Mouse (Mus musculus): ENCODE data around the gene Zfp512b. TPM values are rescaled to one million over a fixed set of nuclear protein-coding genes. Genes with fewer than 3 reads are reported as not detected.
A peak's percentile ranks its signal among the peaks of the same experiment; 100 is the strongest.

Zfp512b gene
- total RNA-seq (2021): 100 to 1,000 TPM; 112 to 121 TPM
- long read RNA-seq, experiment 1, partial matches to known transcripts: 7 of 19 reads
- long read RNA-seq, experiment 1, other reads (novel, unspliced or antisense): 12 of 19 reads
- long read RNA-seq, experiment 2, partial matches to known transcripts: 7 of 14 reads
- long read RNA-seq, experiment 2, other reads (novel, unspliced or antisense): 7 of 14 reads

DNA sequence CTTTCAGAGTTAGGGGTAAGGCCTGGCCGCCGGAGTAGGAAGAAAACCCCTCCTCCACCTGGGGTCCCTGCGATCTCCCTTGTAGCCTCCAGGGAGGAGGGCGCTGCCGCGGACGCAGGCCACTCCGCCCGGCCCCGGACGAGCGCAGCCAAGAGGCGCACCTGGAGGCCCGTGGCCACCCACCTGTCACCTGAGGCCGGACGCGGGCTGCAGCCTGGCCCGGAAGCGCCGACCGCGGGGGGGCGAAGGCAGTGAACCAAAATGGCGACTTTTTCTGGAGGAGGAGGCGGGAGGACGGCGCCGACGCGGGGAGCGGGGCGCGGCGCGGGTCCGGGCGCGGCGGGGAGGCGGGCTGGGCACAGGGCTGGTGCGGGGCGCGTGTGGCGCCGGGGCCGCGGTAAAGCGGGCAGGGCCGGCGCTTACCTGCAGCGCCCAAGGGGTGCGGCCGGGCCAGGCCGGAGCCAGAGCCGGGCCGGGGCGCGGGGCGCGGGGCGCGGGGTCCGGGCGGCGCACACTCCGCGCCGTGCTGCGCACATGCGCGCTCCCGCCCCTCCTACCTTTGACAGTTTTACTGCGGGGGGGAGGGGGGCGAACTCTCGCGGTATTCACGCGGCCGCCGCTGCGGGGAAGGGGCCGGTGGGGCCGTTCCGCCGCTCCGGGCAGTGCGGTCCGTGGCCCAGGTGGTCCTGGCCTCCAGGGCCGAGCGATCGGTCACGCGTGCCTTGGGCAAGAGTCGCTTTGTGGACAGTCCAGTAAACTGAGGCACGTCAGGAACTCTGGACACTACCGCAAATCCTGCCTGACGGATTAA is at the start of gene Zfp512b:
Gene Zfp512b (minus strand): TSS at position 573 of the 811 bp plus-strand sequence.
- intact Hi-C loops (cut with DNase I): no loop called here
- peak; percentile 68 to 70 for DNase-seq (ENCODE audit: low spot score in 2 of 2)

DNA sequence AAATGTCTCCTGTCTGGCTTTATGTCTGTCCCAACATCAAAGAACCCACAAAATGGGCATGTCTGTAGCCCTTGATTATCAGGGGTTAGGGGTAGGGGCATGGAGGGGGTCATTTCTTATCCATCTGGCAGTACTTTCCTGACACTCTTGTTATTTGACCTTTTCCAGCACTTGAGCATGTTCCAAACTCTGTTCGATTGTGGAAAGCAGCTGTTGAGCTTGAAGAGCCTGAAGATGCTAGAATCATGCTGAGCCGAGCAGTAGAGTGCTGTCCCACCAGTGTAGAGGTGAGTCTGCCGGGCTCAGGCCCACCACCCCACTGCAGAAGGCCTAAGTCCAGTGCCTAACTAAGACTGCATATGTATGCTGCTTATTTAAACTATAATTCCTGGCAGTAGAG is 43.3 kb upstream of the Zfp512b start:
- DNase-seq (ENCODE audit: low spot score in 2 of 2): no peak
- intact Hi-C loops (cut with DNase I): no loop called here

DNA sequence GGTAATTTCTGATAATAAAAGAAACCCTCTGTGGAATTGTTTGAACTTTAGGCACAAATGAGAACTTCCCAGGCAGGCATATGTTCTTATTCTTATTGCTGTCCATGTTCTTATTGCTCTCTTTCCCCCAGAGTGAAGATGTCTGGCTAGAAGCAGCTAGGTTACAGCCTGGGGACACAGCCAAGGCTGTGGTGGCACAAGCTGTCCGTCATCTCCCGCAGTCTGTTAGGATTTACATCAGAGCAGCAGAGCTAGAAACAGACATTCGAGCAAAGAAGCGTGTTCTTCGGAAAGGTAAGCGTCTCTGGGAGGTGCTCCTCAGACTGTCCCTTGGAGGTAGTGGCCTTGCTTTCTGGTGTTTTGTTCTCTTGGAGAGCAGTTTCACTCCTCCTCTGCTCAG is 40.0 kb upstream of the Zfp512b start:
- DNase-seq (ENCODE audit: low spot score in 2 of 2): no peak
- intact Hi-C loops (cut with DNase I): no loop called here

DNA sequence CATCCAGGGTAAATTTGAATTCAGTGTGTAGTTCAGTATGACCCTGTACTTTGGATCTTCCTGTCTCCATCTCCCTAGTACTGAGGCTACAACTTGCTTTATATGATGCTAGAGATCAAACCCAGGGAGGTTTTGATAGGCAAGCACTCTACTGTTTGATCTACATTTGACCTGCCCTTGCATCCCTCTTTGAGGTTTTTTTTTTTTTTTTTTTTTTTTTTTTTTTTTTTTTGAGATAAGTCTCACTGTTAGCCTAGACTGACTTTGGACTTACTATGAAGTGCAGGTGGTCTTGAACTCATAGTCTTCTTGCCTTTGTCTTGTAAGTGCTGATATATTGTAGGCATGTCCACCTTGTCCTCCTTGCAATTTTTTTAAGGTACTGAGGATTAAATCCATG is 35.9 kb upstream of the Zfp512b start:
- no peak for DNase-seq (ENCODE audit: low spot score in 2 of 2)
- intact Hi-C loops (cut with DNase I): no loop called here

DNA sequence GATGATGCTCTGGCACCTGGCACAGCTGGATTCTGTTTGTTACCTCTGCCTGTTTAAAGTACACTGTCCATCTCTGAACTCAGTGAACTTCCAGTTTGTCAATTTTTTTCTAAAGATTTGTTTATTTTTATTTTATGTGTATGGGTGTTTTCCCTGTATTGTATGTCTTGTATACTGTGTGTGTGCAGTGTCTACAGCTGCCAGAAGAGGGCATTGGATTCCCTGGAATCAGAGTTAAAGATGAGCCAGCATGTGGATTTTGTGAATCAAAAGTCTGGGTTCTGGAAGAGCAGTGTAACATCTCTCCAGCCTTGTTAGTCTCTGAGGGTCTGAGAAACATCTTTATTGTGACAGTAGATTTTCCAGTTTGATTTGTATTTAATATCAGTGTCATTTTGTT is 30.8 kb upstream of the Zfp512b start:
- DNase-seq (ENCODE audit: low spot score in 2 of 2): peak; percentile 34 to 37
- intact Hi-C loops (cut with DNase I): loop anchor here (5.0 kb wide), 1 partner anchor 54 kb away; no protein-coding TSS in a partner anchor

DNA sequence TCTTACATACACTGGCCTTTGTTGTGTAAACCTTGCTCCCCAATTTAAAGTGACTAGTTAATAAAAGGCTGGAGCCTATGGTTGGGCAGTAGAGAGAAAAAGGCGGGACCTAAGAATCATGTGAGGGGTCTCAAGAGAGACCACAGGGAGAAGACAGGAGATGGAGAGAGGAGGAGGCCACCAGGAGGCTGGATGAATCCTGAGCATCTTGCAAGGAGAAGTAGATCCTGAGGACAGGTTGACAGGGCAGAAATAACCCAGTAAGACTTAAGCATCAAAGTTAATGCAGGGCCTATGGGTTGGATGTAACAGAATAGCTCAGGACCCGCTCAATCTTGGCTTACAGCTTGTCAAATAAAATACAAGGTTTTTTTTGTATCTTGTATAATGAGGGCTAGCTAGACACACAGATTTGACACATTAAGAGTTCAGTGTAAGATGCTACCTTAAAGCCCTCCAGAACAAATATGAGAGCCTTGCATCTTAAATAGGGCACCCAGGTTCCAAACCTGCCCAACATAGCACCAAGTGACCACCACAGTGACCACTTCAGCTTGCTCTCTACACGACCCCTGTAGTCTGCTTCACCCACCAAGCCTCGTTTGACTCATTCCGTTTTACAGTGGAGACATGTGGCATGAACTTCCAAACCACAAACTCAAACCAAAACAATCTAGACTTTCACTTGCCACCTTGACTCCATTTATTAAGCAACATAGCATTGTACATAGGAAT is 26.3 kb upstream of the Zfp512b start:
- intact Hi-C loops (cut with DNase I): no loop called here
- DNase-seq (ENCODE audit: low spot score in 2 of 2): no peak

DNA sequence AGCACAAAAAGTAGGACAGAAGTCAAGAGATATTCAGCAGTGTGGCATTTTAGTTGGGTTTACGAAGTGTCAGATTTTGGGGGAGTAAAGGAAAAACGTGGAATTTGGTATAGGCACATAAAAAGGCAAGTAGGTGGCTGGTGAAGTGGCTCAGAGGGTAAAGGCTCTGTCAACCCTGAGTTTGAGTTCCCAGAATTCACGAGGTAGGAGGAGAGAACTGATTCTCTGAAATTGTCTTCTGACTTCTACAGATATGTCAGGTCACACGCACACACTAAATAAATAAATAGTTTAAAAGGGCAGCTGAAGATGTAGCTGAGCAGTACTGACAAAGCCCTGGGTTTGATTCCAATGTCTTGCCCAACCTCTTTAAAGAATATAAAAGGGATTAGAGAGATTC is 9.8 kb upstream of the Zfp512b start:
- intact Hi-C loops (cut with DNase I): no loop called here
- no peak for DNase-seq (ENCODE audit: low spot score in 2 of 2)

DNA sequence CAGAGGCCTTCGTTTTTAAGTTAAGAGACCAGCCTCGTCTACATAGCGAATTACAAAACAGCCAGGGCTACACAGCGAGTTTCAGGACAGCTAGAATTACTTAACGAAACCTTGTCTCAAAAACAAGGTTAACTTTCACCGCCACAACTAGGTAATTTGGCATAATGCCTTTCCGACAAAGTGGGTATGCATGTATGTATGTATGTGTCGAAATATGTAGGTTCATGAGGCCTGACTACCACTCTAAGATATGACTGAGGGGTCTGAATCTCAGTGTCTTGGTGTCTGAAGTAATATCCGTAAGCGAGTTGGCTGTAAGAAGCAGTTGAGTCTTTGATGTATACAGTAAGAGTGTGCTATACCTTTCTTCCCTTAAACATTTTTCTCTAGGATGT is 9.1 kb upstream of the Zfp512b start:
- intact Hi-C loops (cut with DNase I): no loop called here
- no peak for DNase-seq (ENCODE audit: low spot score in 2 of 2)

DNA sequence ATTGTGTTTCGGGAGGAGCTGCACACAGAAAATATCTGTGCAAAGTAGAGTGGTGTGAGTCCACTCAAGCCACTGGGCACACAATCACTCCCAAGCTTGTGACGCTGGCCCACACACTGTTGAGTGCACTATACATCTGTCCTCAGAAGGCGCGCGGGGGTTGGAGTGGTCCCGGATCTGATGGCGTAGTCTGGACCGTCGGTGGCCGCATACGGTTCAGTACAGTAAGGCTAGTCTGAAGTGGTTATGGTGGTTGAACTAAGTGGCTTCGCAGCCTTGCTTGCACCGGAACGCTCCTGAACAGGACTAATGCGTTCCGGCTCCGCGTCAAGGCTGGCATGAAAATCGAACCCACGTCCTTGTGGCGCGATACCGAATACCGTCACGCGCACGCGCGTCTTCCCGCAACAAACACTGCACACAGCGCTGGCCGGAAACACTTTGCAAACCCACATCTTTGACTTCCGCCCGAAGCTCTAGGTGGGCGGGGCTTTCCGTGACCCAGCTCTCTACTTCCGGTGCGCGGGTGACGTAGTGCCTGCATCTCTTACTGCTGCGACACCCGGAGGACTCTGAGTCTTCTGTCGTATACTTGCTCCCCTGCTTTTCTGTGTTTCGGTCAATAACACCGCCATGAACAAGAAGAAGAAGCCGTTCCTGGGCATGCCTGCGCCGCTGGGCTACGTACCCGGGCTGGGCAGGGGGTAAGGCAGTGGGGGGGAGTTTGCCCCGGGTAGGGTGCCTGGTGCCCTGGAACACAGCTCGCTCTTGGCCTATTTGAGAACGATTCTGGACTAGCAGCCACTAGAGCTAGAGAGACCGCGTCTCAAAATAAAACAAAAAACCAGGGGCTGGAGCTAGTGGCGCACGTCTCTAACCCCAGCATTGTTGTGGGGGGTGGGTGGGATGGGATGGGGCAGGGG is 8.5 kb upstream of the Zfp512b start:
- intact Hi-C loops (cut with DNase I): no loop called here
- peak; percentile 98 to 99 for DNase-seq (ENCODE audit: low spot score in 2 of 2)

DNA sequence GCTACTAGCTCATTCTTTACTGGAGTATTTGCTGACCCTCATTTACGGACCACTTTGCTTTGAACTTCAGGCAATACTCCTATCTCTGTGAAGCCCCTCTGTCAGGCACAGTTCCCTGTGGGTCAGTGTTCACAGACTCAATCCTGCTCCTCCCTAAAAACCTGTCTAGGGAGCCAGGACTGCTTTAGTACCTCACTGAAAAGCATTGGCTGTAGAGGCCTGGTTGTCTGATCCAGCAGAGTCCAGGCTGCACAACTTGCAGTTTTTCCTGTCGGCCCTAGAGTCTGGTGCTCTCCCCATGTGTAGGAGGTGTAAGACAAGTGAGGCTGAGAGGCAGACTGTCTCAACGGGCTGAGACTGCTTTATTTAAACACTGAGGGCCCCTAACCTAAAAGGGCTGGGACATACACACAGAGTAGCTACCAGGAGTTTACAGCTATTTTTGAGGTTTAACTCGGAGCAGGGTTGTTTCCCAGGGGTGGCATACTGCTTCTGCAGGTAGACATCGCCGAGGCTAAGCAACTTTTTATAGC is 7.7 kb upstream of the Zfp512b start:
- peak; percentile 31 to 34 for DNase-seq (ENCODE audit: low spot score in 2 of 2)
- intact Hi-C loops (cut with DNase I): no loop called here

DNA sequence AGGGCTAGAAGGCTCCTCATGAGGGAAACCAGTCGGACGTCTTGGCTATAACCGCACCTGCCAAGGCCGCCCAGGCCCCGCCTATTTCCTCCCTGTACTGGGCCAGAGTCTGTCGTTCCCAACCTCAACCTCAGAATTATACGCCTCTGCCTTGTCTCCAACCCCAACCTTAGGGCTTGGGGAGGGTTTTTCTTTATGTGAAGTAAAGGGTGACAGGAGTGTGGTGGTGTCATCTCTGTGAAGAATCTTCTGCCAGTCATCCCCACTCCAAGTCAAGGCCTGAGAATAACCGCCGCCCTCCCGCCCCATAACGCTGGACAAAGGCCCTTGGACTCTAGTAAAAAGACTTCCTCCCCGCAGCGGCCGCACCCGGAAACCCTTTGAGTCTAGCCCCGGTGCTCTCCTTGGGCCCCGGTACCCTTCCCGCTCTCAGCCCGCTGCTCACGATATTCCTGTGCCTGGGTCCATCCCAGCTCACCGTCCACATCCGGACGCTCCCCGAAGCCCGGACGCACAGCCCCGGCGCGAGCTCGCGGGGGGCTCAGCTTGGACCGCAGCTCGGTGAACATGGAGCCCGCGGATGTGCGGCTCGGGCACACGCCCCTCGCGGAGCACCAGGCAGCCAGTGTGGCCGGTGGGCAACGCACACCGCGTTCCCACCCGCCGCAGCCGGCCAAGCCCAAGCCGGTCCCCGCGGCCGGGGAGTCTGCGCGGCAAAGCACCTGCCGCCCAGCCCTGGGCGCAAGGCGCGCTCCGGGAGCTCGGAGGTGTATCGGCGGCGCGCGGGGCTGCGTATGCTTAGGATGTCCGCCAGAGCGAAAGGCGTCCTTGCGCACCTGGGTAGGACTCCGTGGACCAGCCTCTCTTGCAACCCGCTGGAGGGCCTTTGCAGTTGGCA is 6.1 kb upstream of the Zfp512b start, which contains the start of gene Samd10:
Gene Samd10 (minus strand): TSS at position 759 of the 898 bp plus-strand sequence.
- intact Hi-C loops (cut with DNase I): no loop called here
- peak in 1 of 2 experiments; percentile 68 for DNase-seq (ENCODE audit: low spot score in 2 of 2)

DNA sequence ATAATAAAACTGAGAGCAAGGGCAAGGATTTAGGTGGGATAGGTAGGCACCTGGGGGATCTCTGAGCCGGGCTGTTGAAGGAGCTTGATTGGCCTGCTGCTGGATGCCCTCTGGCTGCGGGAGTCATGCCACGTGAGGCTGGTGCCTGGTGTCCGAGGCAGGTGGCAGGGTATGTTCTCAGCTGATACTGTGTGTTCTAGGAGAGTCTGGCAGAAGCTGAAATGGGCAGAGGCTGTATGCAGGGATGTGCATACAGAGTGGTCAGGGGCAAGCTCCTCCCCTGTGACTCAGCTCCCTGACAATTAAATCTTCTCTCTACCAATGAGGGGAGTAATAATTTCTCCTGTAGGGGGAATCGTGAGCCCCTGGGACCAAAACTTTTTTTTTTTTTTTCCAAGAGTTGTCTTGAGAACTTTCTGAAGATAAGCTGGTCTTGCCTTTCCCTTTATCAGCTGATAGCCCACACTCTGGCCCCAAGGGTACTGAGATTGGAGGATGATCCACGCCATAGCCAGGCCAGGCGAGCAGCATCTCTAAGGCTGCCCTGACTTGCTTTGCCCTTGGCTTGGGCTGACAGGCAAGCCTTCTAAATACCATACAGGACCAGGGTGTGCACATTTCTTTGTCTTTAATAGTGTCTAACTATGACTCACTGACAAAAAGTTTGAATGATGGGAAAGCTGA is 4.9 kb upstream of the Zfp512b start:
- DNase-seq (ENCODE audit: low spot score in 2 of 2): no peak

DNA sequence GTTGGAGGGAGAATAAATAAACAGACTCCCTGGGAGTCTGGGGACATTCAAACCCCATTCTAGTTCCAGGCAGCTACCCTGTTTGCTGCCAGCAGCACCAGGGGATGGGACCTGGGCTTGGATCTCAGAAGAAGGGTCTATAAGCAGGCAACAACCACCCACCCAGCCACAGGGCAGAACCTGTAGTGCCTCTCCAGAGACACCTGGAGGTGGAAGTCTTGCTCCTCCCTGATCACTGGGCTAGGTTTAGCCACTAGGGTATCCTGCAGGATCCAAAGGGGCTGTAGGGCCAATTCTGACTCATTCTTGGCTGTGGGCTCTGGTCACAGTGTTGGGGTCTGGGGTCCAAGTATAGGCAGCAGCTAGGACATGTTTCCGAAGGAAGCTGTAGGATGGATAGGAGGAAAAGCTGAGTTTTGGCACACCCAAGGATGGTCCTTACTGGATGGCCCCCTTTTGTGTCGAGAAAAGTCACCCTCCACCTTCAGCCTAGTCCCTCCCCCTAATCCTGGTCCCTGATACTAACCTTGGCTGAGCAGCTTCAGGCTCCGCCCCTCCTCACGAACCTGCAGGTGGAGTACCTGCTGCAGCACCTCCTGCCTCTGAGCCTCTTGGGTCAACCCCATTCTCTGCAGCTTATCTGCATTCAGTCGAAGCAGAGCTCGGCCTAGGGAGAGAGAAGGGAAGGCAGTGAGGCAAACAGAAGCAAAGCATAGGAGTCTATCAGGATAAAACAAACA is 3.8 kb upstream of the Zfp512b start:
- intact Hi-C loops (cut with DNase I): no loop called here
- DNase-seq (ENCODE audit: low spot score in 2 of 2): no peak

More for the DNA sequence above, 4.9 kb upstream of the Zfp512b start:
- intact Hi-C loops (cut with DNase I): no loop called here

DNA sequence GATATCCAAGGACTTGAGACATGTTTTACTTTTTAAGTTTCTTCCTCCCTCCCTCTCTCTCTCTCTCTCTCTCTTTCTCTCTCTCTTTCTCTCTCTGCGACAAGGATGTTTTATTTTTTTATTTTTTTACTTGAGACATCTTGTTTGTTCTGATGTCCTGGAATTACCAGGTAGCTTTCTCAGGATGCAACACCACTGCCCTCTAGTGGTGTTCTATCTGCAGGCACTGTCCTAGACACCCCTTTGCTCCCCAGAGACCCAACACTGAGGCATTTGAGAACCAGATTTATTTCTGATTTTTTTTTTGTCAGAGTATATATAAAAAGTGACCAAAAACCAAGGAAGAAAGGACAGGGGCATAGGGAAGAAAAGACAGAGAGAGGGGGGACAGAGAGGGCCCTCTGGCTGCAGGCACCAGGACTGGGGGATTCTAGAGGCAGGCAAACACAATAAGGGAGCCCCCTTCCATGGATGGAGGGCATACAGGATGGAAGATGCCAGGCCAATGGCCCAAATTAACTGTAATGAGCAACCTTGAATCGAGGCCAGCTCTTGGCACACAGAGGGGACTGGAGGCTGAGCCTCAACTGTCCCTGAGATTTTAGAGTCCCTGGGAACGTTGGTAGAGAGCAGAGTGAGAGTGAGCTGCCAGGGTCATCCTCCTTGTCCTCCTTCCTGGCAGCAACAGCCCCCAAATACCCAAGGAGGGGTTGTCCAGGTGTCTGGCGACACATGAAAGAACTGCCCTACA is 2.5 kb upstream of the Zfp512b start:
- intact Hi-C loops (cut with DNase I): no loop called here
- DNase-seq (ENCODE audit: low spot score in 2 of 2): peak; percentile 61 to 72

DNA sequence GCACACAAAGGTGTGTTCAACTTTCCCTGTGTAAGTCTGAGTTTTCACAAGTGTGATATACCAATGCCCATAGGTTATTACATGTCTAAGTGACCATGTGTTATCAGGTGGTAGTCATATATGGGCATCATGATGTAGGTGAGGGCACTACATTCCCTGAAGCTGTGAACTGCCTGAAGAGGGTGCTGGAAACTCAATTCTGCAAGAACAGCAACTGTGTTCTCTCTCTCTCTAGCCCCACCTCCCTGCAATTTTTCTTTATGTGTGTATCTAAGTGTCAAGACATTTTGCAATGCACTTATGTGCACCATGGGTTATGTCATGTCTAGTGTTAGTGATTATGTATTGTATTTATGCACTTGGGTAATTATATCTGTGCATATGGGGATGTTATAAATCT is 1.3 kb upstream of the Zfp512b start:
- intact Hi-C loops (cut with DNase I): no loop called here
- DNase-seq (ENCODE audit: low spot score in 2 of 2): no peak

DNA sequence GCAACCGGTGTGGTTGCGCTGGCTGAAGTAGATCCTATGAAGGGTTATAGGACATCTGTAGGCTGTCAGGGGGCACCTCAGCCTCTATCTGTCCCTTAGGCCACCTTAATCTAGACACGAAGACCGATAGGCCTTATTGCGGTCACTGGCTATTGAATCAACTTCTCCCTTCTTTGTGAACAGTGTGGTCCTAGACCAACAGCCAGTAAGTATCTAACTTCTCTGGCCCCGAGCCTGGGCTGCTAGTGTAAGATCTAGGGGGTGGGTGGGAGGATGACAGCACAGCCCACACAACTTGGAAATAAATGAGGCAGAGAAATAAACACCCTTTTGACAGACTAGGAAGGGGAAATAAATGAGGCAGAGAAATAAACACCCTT is 429 bp upstream of the Zfp512b start:
- intact Hi-C loops (cut with DNase I): no loop called here
- DNase-seq (ENCODE audit: low spot score in 2 of 2): no peak

Measured in left cerebral cortex, postnatal 14 days (tissue).